In genomic region chr5:120517552-120517951, GRCm38 (mm10) we compare ENCODE assay signal across 8 mouse cellular contexts. TPM values are rescaled to one million over a fixed set of nuclear protein-coding genes. Genes with fewer than 3 reads are reported as not detected.
DNase-seq lines count a peak whose midpoint lies in the region; ATAC-seq and TF ChIP-seq lines count a peak whose summit lies in the region.

No protein-coding gene starts in this region.

- no peak overlapping the region for H3K4me3 ChIP-seq in heart, embryonic 12.5 days
- no peak overlapping the region for H3K4me3 ChIP-seq in G1E (ENCODE audit: low read depth, low read length)
- H3K4me3 ChIP-seq in forebrain, embryonic 13.5 days: no peak overlapping the region

- no peak for ATAC-seq in heart, embryonic 12.5 days (ENCODE audit: insufficient number of reproducible peaks, low FRiP score)
- 0 out of 2 replicates have a peak, but pooled peaks have one; percentile 36 for ATAC-seq in G1E (ENCODE audit: extremely low read depth, insufficient number of reproducible peaks, low FRiP score, poor library complexity, severe bottlenecking)
- peak; percentile 70 for ATAC-seq in megakaryocyte, adult 5-6 weeks (ENCODE audit: poor library complexity, severe bottlenecking)
- ATAC-seq in forebrain, embryonic 13.5 days: no peak

- DNase-seq in heart, adult 18-20 months: peak; percentile 81 to 88
- DNase-seq in G1E (ENCODE audit: low spot score): no peak
- DNase-seq in fat pad, adult 2 months (ENCODE audit: extremely low read depth, low read depth, low spot score): peak; percentile 45
- no peak for DNase-seq in layer of hippocampus, postnatal 14 days (ENCODE audit: low spot score in 2 of 2)
- no peak for DNase-seq in thymus, postnatal 25 days

- H3K27me3 ChIP-seq in heart, embryonic 12.5 days (replicated peaks): peaks cover 5% of the 10 kb centered on the region
- H3K27me3 ChIP-seq in G1E (ENCODE audit: insufficient read depth, low read length): no peaks in the 10 kb centered on the region; the same call in 1 of the 2 replicates
- no peaks in the 10 kb centered on the region for H3K27me3 ChIP-seq in forebrain, embryonic 13.5 days

- no peak for TF ChIP-seq CTCF in G1E (IDR thresholded peaks at IDR 0.05; ENCODE audit: low read depth, low read length)

- H3K36me3 ChIP-seq in heart, embryonic 12.5 days: 0 out of 2 replicates have a peak, but pooled peaks cover 4% of the 10 kb centered on the region
- H3K36me3 ChIP-seq in G1E (replicated peaks): peaks cover 52% of the 10 kb centered on the region
- H3K36me3 ChIP-seq in forebrain, embryonic 13.5 days (ENCODE audit: poor library complexity, severe bottlenecking): no peaks in the 10 kb centered on the region

- peaks cover 41% of the 10 kb centered on the region for H3K4me1 ChIP-seq in heart, embryonic 12.5 days (replicated peaks)
- H3K4me1 ChIP-seq in G1E (ENCODE audit: insufficient read depth, low read depth, low read length): peaks cover 50% of the 10 kb centered on the region
- peaks cover 16% of the 10 kb centered on the region for H3K4me1 ChIP-seq in forebrain, embryonic 13.5 days

- no peak overlapping the region for H3K9ac ChIP-seq in heart, embryonic 12.5 days
- no peak overlapping the region for H3K9ac ChIP-seq in forebrain, embryonic 13.5 days

- H3K4me2 ChIP-seq in heart, embryonic 12.5 days: no peak overlapping the region
- no peak overlapping the region for H3K4me2 ChIP-seq in forebrain, embryonic 13.5 days

- no peaks in the 10 kb centered on the region for H3K9me3 ChIP-seq in heart, embryonic 12.5 days (replicated peaks)
- H3K9me3 ChIP-seq in G1E (replicated peaks): no peaks in the 10 kb centered on the region
- no peaks in the 10 kb centered on the region for H3K9me3 ChIP-seq in forebrain, embryonic 13.5 days (replicated peaks)

- H3K27ac ChIP-seq in heart, embryonic 12.5 days (ENCODE audit: poor library complexity, severe bottlenecking): no peak overlapping the region
- no peak overlapping the region for H3K27ac ChIP-seq in forebrain, embryonic 13.5 days

- WGBS in heart, embryonic 12.5 days: 50% methylated on average over 9 of the region's 9 CpGs
- 54% methylated on average over 9 of the region's 9 CpGs for WGBS in forebrain, embryonic 13.5 days

RNA-seq across cellular contexts. Expression of gene Slc8b1, which starts 6.6 kb away (rescaled TPM):
- 10 to 100 TPM in 1 of 2 experiments, 1 to 10 TPM in 1; 9.5 to 11.3 TPM for total RNA-seq in heart, adult 18-20 months (2021)
- polyA plus RNA-seq in heart, embryonic 12.5 days (2016; fragmentation: Nextera tagmentation; extraction: Ambion mirVana): 4.3 and 4.5 TPM in 2 replicates
- total RNA-seq in G1E (2014; fragmentation: Nextera tagmentation) (5.3 and 6.6 TPM in 2 replicates), G1E (2017) (3.7 and 6.2 TPM in 2 replicates)
- 3.4 and 3.6 TPM in 2 replicates for polyA plus RNA-seq in G1E (2012)
- total RNA-seq in megakaryocyte, adult 5-6 weeks (2015): 31.7 and 36.8 TPM in 2 replicates
- total RNA-seq in megakaryocyte, adult 5-6 weeks (2017): 44.1 and 60.5 TPM in 2 replicates
- 1 to 10 TPM; 7.9 to 8.4 TPM for total RNA-seq in layer of hippocampus, postnatal 14 days (2021)
- polyA plus RNA-seq in forebrain, embryonic 13.5 days (2015; fragmentation: Nextera tagmentation; extraction: Ambion mirVana): 2.1 and 2.5 TPM in 2 replicates

RNA-seq across cellular contexts. Expression of gene Plbd2, which starts 14.1 kb away (rescaled TPM):
- total RNA-seq in heart, adult 18-20 months (2021): 10 to 100 TPM; 47.4 to 50.3 TPM
- polyA plus RNA-seq in heart, embryonic 12.5 days (2016; fragmentation: Nextera tagmentation; extraction: Ambion mirVana): 47.4 and 50.6 TPM in 2 replicates
- total RNA-seq in G1E (2014; fragmentation: Nextera tagmentation): 13.2 and 19.6 TPM in 2 replicates
- total RNA-seq in G1E (2017): 8.4 and 8.7 TPM in 2 replicates
- polyA plus RNA-seq in G1E (2012): 20.6 and 26.1 TPM in 2 replicates
- 7.8 and 10.5 TPM in 2 replicates for total RNA-seq in megakaryocyte, adult 5-6 weeks (2015)
- total RNA-seq in megakaryocyte, adult 5-6 weeks (2017): 7.9 and 10.2 TPM in 2 replicates
- 10 to 100 TPM; 69.9 to 76.1 TPM for total RNA-seq in layer of hippocampus, postnatal 14 days (2021)
- 22.8 and 22.9 TPM in 2 replicates for polyA plus RNA-seq in forebrain, embryonic 13.5 days (2015; fragmentation: Nextera tagmentation; extraction: Ambion mirVana)

RNA-seq across cellular contexts. Expression of gene Sds, which starts 41.2 kb away (rescaled TPM):
- total RNA-seq in heart, adult 18-20 months (2021): 1 to 10 TPM in 1 of 2 experiments, under 1 TPM in 1; 0.87 to 2.4 TPM
- polyA plus RNA-seq in heart, embryonic 12.5 days (2016; fragmentation: Nextera tagmentation; extraction: Ambion mirVana): not detected in 2 replicates
- total RNA-seq in G1E (2014; fragmentation: Nextera tagmentation) (not detected in 2 replicates), G1E (2017) (not detected in 2 replicates)
- not detected in 2 replicates for polyA plus RNA-seq in G1E (2012)
- total RNA-seq in megakaryocyte, adult 5-6 weeks (2015): not detected in 2 replicates
- total RNA-seq in megakaryocyte, adult 5-6 weeks (2017): not detected in 2 replicates
- total RNA-seq in layer of hippocampus, postnatal 14 days (2021): not detected
- polyA plus RNA-seq in forebrain, embryonic 13.5 days (2015; fragmentation: Nextera tagmentation; extraction: Ambion mirVana): not detected in 2 replicates

RNA-seq across cellular contexts. Expression of gene Sdsl, which starts 44.9 kb away (rescaled TPM):
- total RNA-seq in heart, adult 18-20 months (2021): 1 to 10 TPM; 6.8 to 9.4 TPM
- polyA plus RNA-seq in heart, embryonic 12.5 days (2016; fragmentation: Nextera tagmentation; extraction: Ambion mirVana): 9.1 and 10.6 TPM in 2 replicates
- not detected in 2 replicates for total RNA-seq in G1E (2014; fragmentation: Nextera tagmentation)
- 0.70 and 1.6 TPM in 2 replicates for total RNA-seq in G1E (2017)
- 0.98 and 1.1 TPM in 2 replicates for polyA plus RNA-seq in G1E (2012)
- total RNA-seq in megakaryocyte, adult 5-6 weeks (2015): 0.49 TPM in 1 of 2 replicates, not detected in the other
- total RNA-seq in megakaryocyte, adult 5-6 weeks (2017): 0.55 and 0.61 TPM in 2 replicates
- total RNA-seq in layer of hippocampus, postnatal 14 days (2021): 1 to 10 TPM; 7.1 to 8.7 TPM
- 4.8 and 5.1 TPM in 2 replicates for polyA plus RNA-seq in forebrain, embryonic 13.5 days (2015; fragmentation: Nextera tagmentation; extraction: Ambion mirVana)

Comparison
In these comparisons a context has a peak if more than half of its experiments do, and no peak if none do; other contexts are left out.
1. DNase-seq: peak in heart, adult 18-20 months (2 of 2) and fat pad, adult 2 months (single experiment); none in G1E (single experiment), layer of hippocampus, postnatal 14 days (0 of 2) and thymus, postnatal 25 days (single experiment).
2. ATAC-seq: peak in G1E (single experiment) and megakaryocyte, adult 5-6 weeks (single experiment); none in heart, embryonic 12.5 days (single experiment) and forebrain, embryonic 13.5 days (single experiment).